In genomic region chr10:6871418-6872072, GRCm38 (mm10) we compare ENCODE assay signal across 30 mouse cellular contexts.
DNase-seq lines count a peak whose midpoint lies in the region; ATAC-seq and TF ChIP-seq lines count a peak whose summit lies in the region.
"Had no signal": no experiment of that assay in that cellular context is flagged by ENCODE, and none has a peak within 500 bp of the region (broad histone marks: within the 10 kb centered on the region; RNA-seq: fewer than 3 reads in every experiment).

No protein-coding gene starts in this region.

- H3K4me3 ChIP-seq in forebrain, embryonic 14.5 days (ENCODE audit: low read depth, low read length): no peak overlapping the region
- H3K4me3 ChIP-seq in forebrain, embryonic 10.5 days: no peak overlapping the region
- no peak overlapping the region for H3K4me3 ChIP-seq in olfactory bulb, adult 2 months (ENCODE audit: insufficient read depth, low read depth, low read length)
- H3K4me3 ChIP-seq: embryonic facial prominence, embryonic 10.5 days; embryonic facial prominence, embryonic 15.5 days; hindbrain, embryonic 12.5 days; intestine, embryonic 15.5 days; neural tube, embryonic 15.5 days had no signal

- ATAC-seq in forebrain, embryonic 14.5 days: peak; percentile 50; the same call in 1 of the 2 replicates
- ATAC-seq: hindbrain, postnatal 0 days; intestine, embryonic 15.5 days; Patski had no signal

- DNase-seq in forebrain, embryonic 14.5 days (ENCODE audit: low spot score): peak; percentile 61
- no peak for DNase-seq in forebrain, embryonic 10.5 days (ENCODE audit: extremely low spot score, low spot score)
- DNase-seq in layer of hippocampus, adult 9-11 months: peak; percentile 17
- DNase-seq in layer of hippocampus, adult 9-10 months (ENCODE audit: low spot score): no peak
- peak; percentile 86 for DNase-seq in brain, adult 2 months (ENCODE audit: low read depth, low spot score)
- DNase-seq in cerebellum, adult 11 months: no peak
- DNase-seq: adrenal gland, postnatal 14 days; cerebellum, adult 8-10 months; cerebellum, postnatal 25 days; gastrocnemius, postnatal 10 days; heart, postnatal 36 days; kidney, adult 2 months; kidney, postnatal 4 days; left cerebral cortex, postnatal 4 days; liver; lung, adult 2 months; lung, postnatal 10 days; midbrain, embryonic 14.5 days; right cerebral cortex, postnatal 4 days; thymus, postnatal 4 days had no signal

- no peak overlapping the region for H3K4me2 ChIP-seq in forebrain, embryonic 14.5 days (ENCODE audit: low read length)
- H3K4me2 ChIP-seq: embryonic facial prominence, embryonic 15.5 days; heart, embryonic 11.5 days; hindbrain, embryonic 12.5 days; intestine, embryonic 15.5 days; neural tube, embryonic 15.5 days had no signal

- no peaks in the 10 kb centered on the region for H3K36me3 ChIP-seq in forebrain, embryonic 14.5 days (ENCODE audit: control insufficient read depth, insufficient read depth, low read length)
- no peaks in the 10 kb centered on the region for H3K36me3 ChIP-seq in forebrain, embryonic 10.5 days (replicated peaks)
- H3K36me3 ChIP-seq: embryonic facial prominence, embryonic 10.5 days; embryonic facial prominence, embryonic 15.5 days; hindbrain, embryonic 12.5 days; intestine, embryonic 15.5 days; neural tube, embryonic 15.5 days had no signal

- no peak for TF ChIP-seq CTCF in olfactory bulb, adult 2 months (IDR thresholded peaks at IDR 0.05; ENCODE audit: insufficient read depth, low read depth, low read length)

- H3K27ac ChIP-seq in forebrain, embryonic 14.5 days (ENCODE audit: low read depth, low read length): no peak overlapping the region
- no peak overlapping the region for H3K27ac ChIP-seq in forebrain, embryonic 10.5 days
- peak overlapping the region; percentile 92 for H3K27ac ChIP-seq in olfactory bulb, adult 2 months (ENCODE audit: insufficient read depth, low read depth, low read length)
- H3K27ac ChIP-seq: embryonic facial prominence, embryonic 10.5 days; embryonic facial prominence, embryonic 15.5 days; hindbrain, embryonic 12.5 days; hindbrain, postnatal 0 days; intestine, embryonic 15.5 days; liver, embryonic 14.5 days; neural tube, embryonic 15.5 days had no signal

- 0 out of 2 replicates have a peak, but pooled peaks cover 5% of the 10 kb centered on the region for H3K9me3 ChIP-seq in forebrain, embryonic 14.5 days (replicated peaks; ENCODE audit: control insufficient read depth, low read length)
- peaks cover 10% of the 10 kb centered on the region for H3K9me3 ChIP-seq in forebrain, embryonic 10.5 days
- H3K9me3 ChIP-seq: embryonic facial prominence, embryonic 15.5 days; intestine, embryonic 15.5 days; neural tube, embryonic 15.5 days had no signal

- no peaks in the 10 kb centered on the region for H3K4me1 ChIP-seq in forebrain, embryonic 14.5 days (ENCODE audit: control insufficient read depth, insufficient read depth, low read length)
- no peaks in the 10 kb centered on the region for H3K4me1 ChIP-seq in forebrain, embryonic 10.5 days
- no peaks in the 10 kb centered on the region for H3K4me1 ChIP-seq in olfactory bulb, adult 2 months (ENCODE audit: control insufficient read depth, insufficient read depth, low read length)
- H3K4me1 ChIP-seq: embryonic facial prominence, embryonic 10.5 days; embryonic facial prominence, embryonic 15.5 days; hindbrain, embryonic 12.5 days; intestine, embryonic 15.5 days; neural tube, embryonic 15.5 days had no signal

- WGBS in forebrain, embryonic 14.5 days: 63% methylated on average over 7 of the region's 7 CpGs
- 86% methylated on average over 7 of the region's 7 CpGs for WGBS in forebrain, embryonic 10.5 days
- WGBS in olfactory bulb, adult 2 months: 17% methylated on average over 7 of the region's 7 CpGs

- H3K9ac ChIP-seq in forebrain, embryonic 14.5 days (ENCODE audit: low read length): no peak overlapping the region
- H3K9ac ChIP-seq: embryonic facial prominence, embryonic 15.5 days; hindbrain, embryonic 12.5 days; intestine, embryonic 15.5 days; liver, embryonic 14.5 days; neural tube, embryonic 15.5 days had no signal

- TF ChIP-seq POLR2A in olfactory bulb, adult 2 months (IDR thresholded peaks at IDR 0.05; ENCODE audit: insufficient read depth, low read depth, low read length): no peak

- H3K27me3 ChIP-seq in forebrain, embryonic 14.5 days (replicated peaks; ENCODE audit: control insufficient read depth, insufficient read depth, low read length): no peaks in the 10 kb centered on the region
- no peaks in the 10 kb centered on the region for H3K27me3 ChIP-seq in forebrain, embryonic 10.5 days (ENCODE audit: poor library complexity, severe bottlenecking)
- H3K27me3 ChIP-seq: embryonic facial prominence, embryonic 15.5 days; hindbrain, embryonic 12.5 days; intestine, embryonic 15.5 days; neural tube, embryonic 15.5 days had no signal

Comparison
In these comparisons a context has a peak if more than half of its experiments do, and no peak if none do; other contexts are left out.
1. DNase-seq: peak in forebrain, embryonic 14.5 days (single experiment), layer of hippocampus, adult 9-11 months (single experiment) and brain, adult 2 months (single experiment); none in forebrain, embryonic 10.5 days (single experiment), layer of hippocampus, adult 9-10 months (single experiment) and cerebellum, adult 11 months (single experiment).